Mouse (Mus musculus): Measurements from ENCODE around the gene Dhx15.

- TF ChIP-seq CTCF (IDR thresholded peaks at IDR 0.05; ENCODE audit: borderline replicate concordance, control insufficient read depth, extremely low read depth, insufficient read depth, low read length, poor library complexity) (no peak), POLR2A (IDR thresholded peaks at IDR 0.05; ENCODE audit: control insufficient read depth, extremely low read depth, insufficient read depth, low read length, poor library complexity) (no peak)
Observed at GRCm38 (mm10) chr5:52189664-52190365, 499 bp downstream of the Dhx15 start.

Measured in thymus, adult 2 months (tissue).